Mouse (Mus musculus): ENCODE results near the gene Ccnjl.

DNA sequence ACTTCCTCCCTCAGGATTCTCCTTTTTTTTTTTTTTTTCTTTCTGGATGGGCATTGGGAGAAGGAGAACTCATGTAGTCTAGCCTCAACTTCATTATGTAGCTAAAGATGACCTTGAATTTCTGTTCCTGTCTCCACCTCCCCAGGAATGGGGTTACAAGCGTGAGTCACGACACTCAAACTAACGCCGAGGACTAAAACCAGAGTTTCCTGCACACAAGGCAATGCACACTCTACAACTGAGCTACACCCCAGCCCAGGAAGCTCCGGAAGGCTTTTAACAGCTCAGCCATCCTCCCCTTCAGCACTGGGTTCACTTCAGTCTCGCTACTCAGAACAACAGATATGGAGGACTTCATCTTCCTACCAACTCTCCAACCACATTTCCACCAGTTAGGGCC, 76.3 kb downstream of the Ccnjl start:
- TF ChIP-seq CTCF (IDR thresholded peaks at IDR 0.05; ENCODE audit: control insufficient read depth, insufficient read depth, low read length) (no peak), POLR2A (IDR thresholded peaks at IDR 0.05; ENCODE audit: borderline replicate concordance, control insufficient read depth, low read depth, low read length) (no peak)
